Mouse (Mus musculus) embryonic facial prominence, embryonic 13.5 days (tissue): ENCODE data around the gene Hes5. TPM values are rescaled to one million over a fixed set of nuclear protein-coding genes. Genes with fewer than 3 reads are reported as not detected.
A peak's percentile ranks its signal among the peaks of the same experiment; 100 is the strongest.

ENCODE experiments used
- ATAC-seq: fragments of 200-750 bp; cut with Nextera tagmentation; 2 replicates; pipeline ENCODE4 v1.8.0; 2017; ENCODE audit warnings: low read depth; ENCODE audit not compliant: insufficient number of reproducible peaks, insufficient read depth, low FRiP score, low TSS enrichment
- H3K27ac ChIP-seq: fragments of 300-500 bp; sonication (generic); 2 replicates; pipeline ENCODE4 v1.5.1; 2015; ENCODE audit warnings: moderate library complexity, mild to moderate bottlenecking, inconsistent platforms
- H3K27me3 ChIP-seq: fragments of 300-500 bp; sonication (generic); 2 replicates; pipeline ENCODE4 v1.6.1; 2015; ENCODE audit warnings: mild to moderate bottlenecking, inconsistent platforms
- H3K36me3 ChIP-seq: fragments of 300-500 bp; sonication (generic); 2 replicates; pipeline ENCODE4 v1.6.1; 2015; ENCODE audit warnings: mild to moderate bottlenecking, inconsistent platforms
- H3K4me1 ChIP-seq: fragments of 300-500 bp; sonication (generic); 2 replicates; pipeline ENCODE4 v1.6.1; 2015; ENCODE audit warnings: inconsistent platforms
- H3K4me2 ChIP-seq: fragments of 300-500 bp; sonication (generic); 2 replicates; pipeline ENCODE4 v1.6.1; 2015; ENCODE audit warnings: moderate library complexity, mild to moderate bottlenecking, inconsistent platforms
- H3K4me3 ChIP-seq: fragments of 300-500 bp; sonication (generic); 2 replicates; pipeline ENCODE4 v1.5.1; 2015; ENCODE audit warnings: mild to moderate bottlenecking, inconsistent platforms
- H3K9ac ChIP-seq: fragments of 300-500 bp; sonication (generic); 2 replicates; pipeline ENCODE4 v1.6.1; 2015; ENCODE audit warnings: mild to moderate bottlenecking, inconsistent platforms
- H3K9me3 ChIP-seq: fragments of 300-500 bp; sonication (generic); 2 replicates; pipeline ENCODE4 v1.6.1; 2016; ENCODE audit warnings: inconsistent platforms
- WGBS: fragments of 180-500 bp; shearing (Covaris S2); methylation state at CpG from one replicate; pipeline ENCODE4 v1.1.7; 2015; ENCODE audit warnings: mixed read lengths; 5-methylcytosine and 5-hydroxymethylcytosine counted together
- polyA plus RNA-seq: library from polyadenylated mRNA; unstranded; fragments of >200 nt; fragmentation: Nextera tagmentation; extraction: Ambion mirVana; gene quantifications from 2 replicates; pipeline ENCODE4 v1.2.1, GENCODE M21; 2015

Hes5 gene
- polyA plus RNA-seq, 1 experiment from 2014 or later = 6.0 TPM

GRCm38 (mm10) chr4:154944121-154944590 is 16.6 kb upstream of the Hes5 start:
- no peak overlapping the region for H3K27ac ChIP-seq
- no peak overlapping the region for H3K4me3 ChIP-seq
- no peaks in the 10 kb centered on the region for H3K36me3 ChIP-seq
- H3K27me3 ChIP-seq = peaks cover 12% of the 10 kb centered on the region
- no peak overlapping the region for H3K4me2 ChIP-seq
- ATAC-seq = peak; percentile 67; the same call in 1 of the 2 replicates
- no peaks in the 10 kb centered on the region for H3K9me3 ChIP-seq
- WGBS = 19% methylated on average over 2 of the region's 2 CpGs
- H3K4me1 ChIP-seq = peaks cover 20% of the 10 kb centered on the region
- no peak overlapping the region for H3K9ac ChIP-seq

GRCm38 (mm10) chr4:154946319-154946718 is 14.4 kb upstream of the Hes5 start:
- H3K27ac ChIP-seq = no peak overlapping the region
- peaks cover 25% of the 10 kb centered on the region for H3K4me1 ChIP-seq
- H3K9ac ChIP-seq = peak overlapping the region; percentile 57
- H3K9me3 ChIP-seq = no peaks in the 10 kb centered on the region
- H3K36me3 ChIP-seq = no peaks in the 10 kb centered on the region
- peak; percentile 82 for ATAC-seq
- 3% methylated on average over 8 of the region's 8 CpGs for WGBS
- peaks cover 30% of the 10 kb centered on the region for H3K27me3 ChIP-seq
- peak overlapping the region; percentile 35 for H3K4me3 ChIP-seq
- peak overlapping the region; percentile 64 for H3K4me2 ChIP-seq

- H3K4me2 ChIP-seq = no peak overlapping the region
- peak overlapping the region; percentile 40; the same call in 1 of the 2 replicates for H3K9ac ChIP-seq
- 50% methylated on average over 14 of the region's 14 CpGs for WGBS
- H3K9me3 ChIP-seq = no peaks in the 10 kb centered on the region
- peaks cover 32% of the 10 kb centered on the region for H3K4me1 ChIP-seq
- no peak overlapping the region for H3K4me3 ChIP-seq
- H3K27me3 ChIP-seq = peaks cover 50% of the 10 kb centered on the region
- H3K27ac ChIP-seq = no peak overlapping the region
- no peak for ATAC-seq
- no peaks in the 10 kb centered on the region for H3K36me3 ChIP-seq
Measured at GRCm38 (mm10) chr4:154948066-154948939, 12.4 kb upstream of the Hes5 start.

GRCm38 (mm10) chr4:154948940-154949588 is 11.7 kb upstream of the Hes5 start:
- no peaks in the 10 kb centered on the region for H3K36me3 ChIP-seq
- H3K4me2 ChIP-seq = peak overlapping the region; percentile 41
- H3K27me3 ChIP-seq = peaks cover 58% of the 10 kb centered on the region
- 61% methylated on average over 6 of the region's 6 CpGs for WGBS
- H3K4me3 ChIP-seq = no peak overlapping the region
- ATAC-seq = no peak
- no peak overlapping the region for H3K27ac ChIP-seq
- H3K9ac ChIP-seq = peak overlapping the region; percentile 52; the same call in 1 of the 2 replicates
- H3K9me3 ChIP-seq = no peaks in the 10 kb centered on the region
- H3K4me1 ChIP-seq = peaks cover 32% of the 10 kb centered on the region

- H3K4me1 ChIP-seq = peaks cover 32% of the 10 kb centered on the region
- H3K36me3 ChIP-seq = no peaks in the 10 kb centered on the region
- H3K9me3 ChIP-seq = no peaks in the 10 kb centered on the region
- peak overlapping the region; percentile 16; the same call in 1 of the 2 replicates for H3K4me3 ChIP-seq
- 8% methylated on average over 16 of the region's 16 CpGs for WGBS
- no peak for ATAC-seq
- peaks cover 63% of the 10 kb centered on the region for H3K27me3 ChIP-seq
- peak overlapping the region; percentile 41 for H3K4me2 ChIP-seq
- H3K9ac ChIP-seq = 0 out of 2 replicates have a peak overlapping the region, but pooled peaks have one; percentile 52
- no peak overlapping the region for H3K27ac ChIP-seq
Measured at GRCm38 (mm10) chr4:154949589-154949982, 11.1 kb upstream of the Hes5 start.

GRCm38 (mm10) chr4:154952461-154953241 is 8.1 kb upstream of the Hes5 start:
- H3K36me3 ChIP-seq = no peaks in the 10 kb centered on the region
- H3K9ac ChIP-seq = 0 out of 2 replicates have a peak overlapping the region, but pooled peaks have one; percentile 7
- no peak for ATAC-seq
- peaks cover 91% of the 10 kb centered on the region for H3K27me3 ChIP-seq
- peak overlapping the region; percentile 26; the same call in 1 of the 2 replicates for H3K4me2 ChIP-seq
- no peak overlapping the region for H3K27ac ChIP-seq
- H3K4me3 ChIP-seq = no peak overlapping the region
- peaks cover 26% of the 10 kb centered on the region for H3K4me1 ChIP-seq
- 2% methylated on average over 26 of the region's 26 CpGs for WGBS
- H3K9me3 ChIP-seq = no peaks in the 10 kb centered on the region

GRCm38 (mm10) chr4:154956604-154957003 is 4.1 kb upstream of the Hes5 start:
- WGBS = 38% methylated on average over 9 of the region's 9 CpGs
- H3K4me3 ChIP-seq = no peak overlapping the region
- H3K27me3 ChIP-seq = peaks cover 97% of the 10 kb centered on the region
- H3K4me2 ChIP-seq = no peak overlapping the region
- no peak overlapping the region for H3K9ac ChIP-seq
- H3K27ac ChIP-seq = no peak overlapping the region
- no peaks in the 10 kb centered on the region for H3K36me3 ChIP-seq
- no peaks in the 10 kb centered on the region for H3K9me3 ChIP-seq
- H3K4me1 ChIP-seq = peaks cover 41% of the 10 kb centered on the region
- ATAC-seq = no peak

GRCm38 (mm10) chr4:154957289-154957993 is 3.3 kb upstream of the Hes5 start:
- Histone ChIP-seq H3K9ac (no peak overlapping the region; the same call in 1 of the 2 replicates), H3K27ac (no peak overlapping the region), H3K27me3 (peaks cover 97% of the 10 kb centered on the region), H3K4me2 (peak overlapping the region; percentile 55), H3K4me1 (peaks cover 47% of the 10 kb centered on the region), H3K36me3 (no peaks in the 10 kb centered on the region), H3K4me3 (no peak overlapping the region), H3K9me3 (no peaks in the 10 kb centered on the region)
- no peak for ATAC-seq
- 52% methylated on average over 13 of the region's 13 CpGs for WGBS

- ATAC-seq = 0 out of 2 replicates have a peak, but pooled peaks have one; percentile 22
- H3K36me3 ChIP-seq = no peaks in the 10 kb centered on the region
- H3K4me2 ChIP-seq = peak overlapping the region; percentile 55
- H3K27ac ChIP-seq = no peak overlapping the region
- peaks cover 97% of the 10 kb centered on the region for H3K27me3 ChIP-seq
- peaks cover 47% of the 10 kb centered on the region for H3K4me1 ChIP-seq
- 2% methylated on average over 15 of the region's 15 CpGs for WGBS
- H3K9me3 ChIP-seq = no peaks in the 10 kb centered on the region
- peak overlapping the region; percentile 20 for H3K4me3 ChIP-seq
- peak overlapping the region; percentile 40 for H3K9ac ChIP-seq
Measured at GRCm38 (mm10) chr4:154958171-154958570, 2.6 kb upstream of the Hes5 start.

GRCm38 (mm10) chr4:154958621-154959020 is 2.1 kb upstream of the Hes5 start:
- H3K4me3 ChIP-seq = peak overlapping the region; percentile 20; the same call in 1 of the 2 replicates
- H3K4me2 ChIP-seq = peak overlapping the region; percentile 55
- no peak overlapping the region for H3K9ac ChIP-seq
- H3K9me3 ChIP-seq = no peaks in the 10 kb centered on the region
- WGBS = 18% methylated on average over 8 of the region's 8 CpGs
- H3K27me3 ChIP-seq = peaks cover 95% of the 10 kb centered on the region
- H3K27ac ChIP-seq = no peak overlapping the region
- H3K36me3 ChIP-seq = no peaks in the 10 kb centered on the region
- peaks cover 52% of the 10 kb centered on the region for H3K4me1 ChIP-seq
- ATAC-seq = no peak
